Mouse (Mus musculus) ovary, postnatal 14 days (tissue): ENCODE data around the gene Dcaf15.
A peak's percentile ranks its signal among the peaks of the same experiment; 100 is the strongest.

ENCODE experiments used
- DNase-seq: peaks from one replicate; pipeline ENCODE4 v3.0.0; 2022; ENCODE audit warnings: low spot score

Gene Dcaf15

DNA sequence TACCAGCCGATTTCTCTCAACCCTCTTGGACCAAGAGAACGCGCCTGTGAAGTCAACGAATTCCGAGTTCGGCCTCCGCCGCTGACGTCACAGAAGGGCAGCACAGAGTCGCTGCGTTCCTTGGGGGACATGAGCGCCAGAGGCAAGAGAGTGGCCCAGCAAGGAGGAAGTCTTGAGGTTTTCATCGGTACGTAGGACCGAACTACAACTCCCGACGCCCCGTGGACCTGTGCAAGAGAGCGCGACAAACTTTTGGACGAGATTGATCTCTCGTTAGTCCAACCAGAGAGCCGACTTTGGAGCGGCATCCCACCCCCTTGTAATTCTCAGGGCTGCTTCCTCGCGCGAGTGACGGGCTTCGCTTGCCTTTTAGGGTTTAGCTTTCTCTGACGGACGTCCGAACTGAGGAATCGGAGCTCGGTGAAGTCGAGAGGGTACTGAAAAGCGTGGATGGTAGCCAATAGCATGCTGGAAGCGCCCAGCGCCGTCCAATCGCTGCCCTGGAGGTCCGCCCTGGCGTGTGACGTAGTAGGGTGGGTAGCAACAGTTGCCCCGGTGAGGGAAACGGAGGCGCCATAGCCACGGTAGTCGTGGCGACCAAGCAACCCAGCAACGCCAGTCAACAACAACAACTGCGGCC, 38.2 kb downstream of the Dcaf15 start, which contains the start of gene Rfx1:
Gene Rfx1 (plus strand): TSS at position 544 of the 640 bp plus-strand sequence.
- DNase-seq = peak; percentile 98

DNA sequence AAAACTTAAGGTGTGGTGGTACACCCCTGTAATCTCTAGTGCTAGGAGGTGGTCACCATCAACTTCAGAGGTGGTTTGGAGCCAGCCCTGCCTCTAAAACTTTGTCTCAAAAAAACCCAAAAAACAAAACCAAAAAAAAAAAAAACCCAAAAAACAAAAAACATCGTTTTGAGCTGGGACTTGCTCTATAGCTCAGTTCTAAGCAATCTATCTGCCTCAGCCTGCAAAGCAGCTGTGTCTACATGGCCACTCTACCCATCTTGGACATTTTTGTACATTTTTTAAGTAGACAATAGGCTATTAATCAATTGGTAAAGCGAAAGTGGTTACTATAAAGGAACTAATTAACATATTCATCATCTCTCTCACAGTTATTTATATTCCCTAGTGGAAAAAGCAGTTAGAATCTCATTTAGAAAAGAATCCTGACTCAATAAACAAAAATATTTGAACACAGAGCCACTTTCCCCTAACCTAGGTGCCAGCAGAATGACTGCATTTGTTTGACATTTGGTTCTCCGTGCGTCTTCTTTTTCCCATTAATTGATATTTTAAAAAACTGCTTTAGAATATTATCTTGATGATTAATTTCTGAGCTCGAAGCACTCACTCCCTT, 39.0 kb downstream of the Dcaf15 start:
- no peak for DNase-seq

DNA sequence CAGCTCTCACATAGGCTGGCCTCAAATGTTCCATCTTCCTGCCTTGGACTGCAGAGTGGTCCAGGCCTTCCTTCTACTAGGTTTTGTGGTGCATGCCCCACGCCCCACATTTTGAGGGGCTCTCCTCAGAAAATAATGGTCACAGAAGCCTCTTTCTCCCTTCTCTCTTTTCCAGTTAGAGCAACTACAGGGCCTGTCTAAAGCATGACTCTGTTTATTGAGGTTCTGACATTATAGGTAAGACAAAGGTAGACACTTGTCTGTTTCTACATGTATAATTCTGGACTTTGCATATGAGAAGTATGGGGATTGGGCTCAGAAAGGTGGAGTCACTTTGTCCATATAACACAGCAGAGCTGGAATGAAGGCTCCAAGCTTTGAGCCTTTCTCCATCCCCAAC, 39.5 kb downstream of the Dcaf15 start, which contains the start of gene Gm10643:
Gene Gm10643 (minus strand): TSS at position 101 of the 400 bp plus-strand sequence.
- no peak for DNase-seq

DNA sequence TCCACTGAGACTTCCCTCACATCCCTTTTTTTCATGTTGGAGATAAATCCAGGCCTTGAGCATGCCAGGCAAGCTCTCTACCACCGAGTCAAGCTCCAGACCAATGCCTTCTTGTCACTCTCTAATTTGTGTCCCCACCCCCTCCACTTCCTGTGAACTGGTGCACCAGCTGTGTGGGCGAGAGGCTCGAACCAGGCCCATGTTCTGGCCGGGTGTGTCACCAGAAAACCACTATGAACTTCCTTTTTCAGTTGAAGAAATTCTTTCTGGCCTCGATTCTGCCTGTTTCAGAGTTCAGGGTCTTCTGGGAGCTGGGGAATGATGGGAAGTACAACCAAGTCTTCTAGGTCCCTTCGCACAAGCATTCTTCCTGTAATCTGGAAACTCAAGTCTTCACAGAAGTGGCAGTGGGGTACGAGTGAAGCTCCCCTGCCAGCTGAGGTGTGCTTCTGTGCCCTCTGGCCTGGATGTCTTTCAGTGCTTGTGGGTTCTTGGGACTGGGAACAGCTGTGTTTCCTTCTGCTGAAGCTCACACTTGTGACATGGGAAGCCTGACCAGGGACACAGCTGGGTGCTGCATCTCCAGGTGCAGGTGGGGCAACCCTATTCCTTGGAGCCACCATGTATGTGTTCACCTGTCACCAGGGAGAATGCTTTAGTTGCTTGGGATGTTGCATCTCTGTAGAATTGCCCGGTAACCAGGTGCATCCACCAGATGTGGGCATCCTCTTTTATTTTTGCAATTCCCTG, 40.5 kb downstream of the Dcaf15 start:
- no peak for DNase-seq

DNA sequence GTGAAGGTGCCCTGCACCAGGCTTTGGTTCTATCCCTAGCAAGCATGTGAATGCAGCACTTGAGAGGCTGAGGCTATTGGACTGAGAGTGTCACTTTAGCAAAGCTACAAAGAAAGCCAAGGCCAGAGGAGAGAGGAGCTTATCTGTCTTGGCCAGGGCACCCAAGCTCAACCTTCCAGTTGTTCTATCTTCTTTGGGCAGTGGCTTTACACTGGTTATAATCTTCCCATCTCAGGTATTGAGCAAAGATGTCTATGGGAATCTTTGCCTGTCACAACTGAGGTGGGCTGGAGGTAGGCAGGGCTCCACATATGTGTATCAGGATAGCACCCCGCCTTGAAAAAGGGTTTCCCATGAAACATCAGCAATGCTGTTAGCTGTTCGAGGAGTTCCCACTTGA, 44.3 kb downstream of the Dcaf15 start:
- no peak for DNase-seq

DNA sequence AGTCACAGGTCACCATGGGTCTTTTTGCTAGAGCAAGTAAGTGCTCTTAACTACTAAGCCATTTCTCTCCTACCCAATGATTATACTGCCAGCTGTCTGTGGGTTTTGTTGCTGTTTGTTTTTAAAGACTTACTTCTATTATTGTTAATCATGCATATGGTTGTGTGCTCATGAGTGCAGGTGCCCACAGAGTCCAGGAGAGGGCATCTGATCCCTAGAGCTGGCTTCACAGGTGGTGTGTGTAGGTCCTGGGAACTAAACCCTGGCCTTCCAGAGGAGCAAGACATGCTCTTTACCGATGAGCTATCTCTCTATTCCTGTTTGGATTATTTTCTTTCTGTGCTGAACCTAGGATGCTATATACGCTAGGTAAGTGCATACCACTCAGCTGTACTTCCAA, 45.3 kb downstream of the Dcaf15 start:
- DNase-seq = no peak

GRCm38 (mm10) chr8:84057827-84058226, 46.7 kb downstream of the Dcaf15 start:
- DNase-seq = no peak

- DNase-seq = no peak
These were observed 51.3 kb downstream of the Dcaf15 start for GRCm38 (mm10) chr8:84053229-84053628.

- no peak for DNase-seq
These were observed 51.8 kb downstream of the Dcaf15 start for GRCm38 (mm10) chr8:84052746-84053145.

GRCm38 (mm10) chr8:84048171-84048570, 56.4 kb downstream of the Dcaf15 start:
- no peak for DNase-seq
